Mouse (Mus musculus) mature B cell (primary cell): ENCODE measurements around the gene Cd248.

Experiments used
- in situ Hi-C: fragments of 300-500 bp; cut with MboI; formaldehyde crosslinking; loops from 2 replicates; pipeline ENCODE4 v1.14.3; 2019

Cd248 gene

DNA sequence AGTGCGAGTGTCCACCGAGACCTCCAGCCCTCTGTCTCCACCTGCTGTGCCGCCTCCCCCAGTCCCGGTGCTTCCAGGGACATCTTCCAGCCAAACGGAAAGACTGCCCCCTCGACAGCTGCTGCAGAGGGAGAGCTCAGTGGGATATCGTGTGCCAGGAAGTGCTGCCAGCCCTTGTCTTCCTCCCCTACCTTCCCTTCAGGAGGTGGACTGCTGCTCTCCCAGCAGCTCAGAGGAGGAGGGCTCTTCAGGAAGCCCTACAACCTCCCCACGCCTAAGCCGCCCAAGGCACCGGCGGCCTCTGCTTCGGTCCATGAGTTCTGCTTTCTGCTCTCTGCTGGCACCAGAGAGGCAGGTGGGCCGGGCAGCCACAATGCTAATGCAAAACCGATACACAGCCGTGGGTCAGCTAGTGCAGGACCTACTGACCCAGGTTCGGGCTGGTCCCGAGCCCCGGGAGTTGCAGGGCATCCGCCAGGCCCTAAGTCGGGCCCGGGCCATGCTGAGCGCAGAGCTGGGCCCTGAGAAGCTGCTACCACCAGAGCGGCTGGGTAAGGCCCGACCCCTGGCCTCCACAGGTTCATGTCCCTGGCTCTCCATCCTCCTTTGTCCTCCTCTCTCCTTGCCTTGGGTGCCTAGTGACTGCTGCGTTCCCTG, 15.6 kb upstream of the Cd248 start:
- in situ Hi-C loops, result no loop called here

DNA sequence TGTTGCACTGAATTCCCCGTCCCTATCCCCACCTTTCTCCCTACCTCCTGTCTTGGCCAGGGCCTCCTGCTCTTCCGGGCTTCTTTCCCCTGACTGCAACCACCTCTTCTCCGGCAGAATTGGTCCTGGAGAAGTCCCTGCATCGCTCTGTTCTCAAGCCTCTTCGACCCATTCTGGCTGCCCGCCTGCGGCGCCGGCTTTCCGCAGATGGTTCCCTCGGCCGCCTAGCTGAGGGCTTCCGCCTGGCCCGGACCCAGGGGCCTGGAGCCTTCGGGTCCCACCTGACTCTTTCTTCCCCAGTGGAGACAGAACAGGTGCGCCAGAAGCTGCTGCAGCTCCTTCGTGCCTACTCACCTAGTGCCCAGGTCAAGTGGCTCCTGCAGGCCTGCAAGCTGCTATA, 15.0 kb upstream of the Cd248 start:
- in situ Hi-C loops, result no loop called here

DNA sequence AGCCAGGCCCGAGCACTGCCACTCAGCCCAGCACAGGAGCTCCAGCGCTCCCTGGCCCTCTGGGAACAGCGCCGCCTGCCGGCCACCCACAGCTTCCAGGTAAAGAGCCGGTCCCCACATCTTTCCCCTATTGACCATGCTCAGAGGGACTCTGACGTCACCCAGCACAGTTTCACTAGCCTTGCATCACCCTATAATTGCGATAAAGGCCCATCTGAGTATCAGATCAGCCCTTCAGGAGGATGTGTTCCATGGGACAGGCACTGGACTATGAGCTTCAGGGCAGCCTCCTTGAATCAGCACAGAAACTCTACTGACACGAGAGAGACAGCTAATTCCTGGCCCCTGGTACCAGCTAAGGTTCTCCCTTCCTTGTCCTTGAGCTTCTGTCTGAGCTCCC, 14.0 kb upstream of the Cd248 start:
- in situ Hi-C loops, result no loop called here

DNA sequence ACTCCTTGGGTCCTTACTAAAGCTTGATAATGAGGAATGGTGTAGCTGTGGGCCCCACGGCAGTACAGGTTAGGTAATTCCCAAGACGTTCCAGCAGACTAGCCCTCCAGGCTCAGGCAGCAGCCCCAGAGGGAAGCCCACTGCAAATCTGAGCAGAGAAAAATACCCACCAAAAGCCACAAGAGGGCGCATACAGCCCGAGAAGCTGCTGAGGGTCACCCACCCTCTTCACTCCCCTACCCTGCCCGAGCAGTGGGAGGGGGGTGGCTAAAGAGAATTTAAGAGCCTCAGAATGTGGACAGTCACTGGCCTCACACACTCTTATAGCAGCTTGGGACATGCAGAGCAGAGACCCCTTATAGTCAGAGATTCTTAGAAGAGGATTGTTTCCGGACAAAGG, 11.6 kb upstream of the Cd248 start:
- in situ Hi-C loops, result no loop called here

DNA sequence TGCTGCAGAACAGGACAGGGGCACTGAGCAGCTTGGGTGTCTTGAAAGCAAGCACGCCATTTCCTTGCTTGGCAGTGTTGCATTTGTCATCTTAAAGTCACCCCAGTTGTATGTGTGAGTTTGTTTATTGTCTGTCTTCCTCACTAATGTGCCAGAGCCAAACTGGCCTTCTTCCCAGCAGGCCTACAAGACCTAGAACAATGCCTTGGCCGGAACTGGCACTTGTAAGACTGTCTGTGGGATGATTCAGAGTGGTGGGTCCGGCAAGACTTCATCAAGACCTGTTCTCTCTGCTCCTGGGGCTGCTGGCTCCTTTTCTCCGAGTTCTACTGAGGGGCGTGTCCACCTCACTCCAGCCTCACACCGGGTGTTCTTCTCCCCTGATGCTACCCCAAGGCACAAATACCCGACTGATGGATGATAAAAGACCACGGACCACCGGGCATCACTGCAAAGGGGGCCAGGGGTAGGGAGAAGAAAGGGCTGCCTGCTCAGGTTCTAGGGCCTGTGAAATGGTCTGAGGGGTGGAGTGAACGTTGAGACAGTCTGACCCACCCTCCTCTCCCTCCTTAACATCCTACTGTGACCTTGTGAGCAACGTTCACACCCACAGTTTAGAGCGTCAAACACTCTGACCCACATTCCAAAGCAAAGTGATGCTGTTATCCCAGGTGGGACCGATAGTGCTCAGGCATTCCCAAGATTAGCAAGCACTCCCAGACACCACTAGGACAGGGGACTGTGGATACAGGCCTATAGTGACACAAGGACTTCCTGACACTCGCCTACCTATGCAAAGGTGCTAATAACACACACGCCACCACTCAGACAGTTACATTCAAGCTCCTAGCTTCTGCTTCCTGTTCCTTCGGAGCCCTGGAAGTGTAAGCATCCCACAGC, 9.8 kb upstream of the Cd248 start:
- in situ Hi-C loops, result no loop called here

DNA sequence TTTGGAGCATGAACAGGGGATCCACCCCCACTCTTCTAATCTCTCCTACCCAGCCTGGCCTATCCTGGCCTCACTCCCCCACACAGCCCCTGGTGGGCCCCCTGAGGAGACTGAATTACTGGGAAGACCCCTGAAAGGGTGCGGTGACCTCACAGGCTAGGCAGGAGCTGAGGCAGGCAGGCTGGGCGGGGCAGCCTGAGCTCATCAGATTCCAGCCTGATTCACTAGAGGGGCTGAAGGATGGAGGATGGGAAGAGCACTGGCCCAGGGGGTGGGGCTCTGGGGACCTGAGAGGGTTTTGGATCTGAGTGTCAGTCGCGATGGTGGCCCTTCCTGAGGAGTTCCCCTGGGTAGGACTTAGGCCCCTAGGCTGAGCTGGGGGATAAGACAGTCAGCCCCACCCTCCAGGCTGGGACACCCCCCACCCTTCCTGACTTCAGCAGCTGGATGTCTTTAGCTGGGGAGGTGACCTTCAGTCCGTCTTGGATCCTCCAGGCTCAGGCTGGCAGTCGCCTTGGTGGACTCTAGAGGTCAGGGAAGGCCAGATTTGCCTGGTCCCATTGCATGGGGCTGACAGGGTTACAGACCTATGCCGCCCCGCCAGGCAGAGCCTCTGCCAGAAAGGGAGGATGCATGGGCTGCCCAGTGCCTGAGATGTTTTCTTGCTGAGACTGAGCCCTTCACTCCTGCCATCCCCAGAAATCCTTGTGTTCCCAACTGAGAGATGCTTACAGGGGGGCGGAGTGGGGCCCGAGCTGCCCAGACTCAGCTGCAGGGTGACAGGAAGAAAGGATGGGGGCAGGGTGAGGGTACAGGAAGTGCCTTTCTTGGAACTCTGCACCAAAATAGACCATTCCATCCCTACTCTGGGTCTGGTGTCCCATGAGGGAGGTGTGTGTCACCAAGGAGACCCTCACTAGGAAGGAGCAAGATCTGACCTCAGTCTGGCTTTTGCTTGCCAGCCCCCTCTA, 8.8 kb upstream of the Cd248 start:
- in situ Hi-C loops, result no loop called here

DNA sequence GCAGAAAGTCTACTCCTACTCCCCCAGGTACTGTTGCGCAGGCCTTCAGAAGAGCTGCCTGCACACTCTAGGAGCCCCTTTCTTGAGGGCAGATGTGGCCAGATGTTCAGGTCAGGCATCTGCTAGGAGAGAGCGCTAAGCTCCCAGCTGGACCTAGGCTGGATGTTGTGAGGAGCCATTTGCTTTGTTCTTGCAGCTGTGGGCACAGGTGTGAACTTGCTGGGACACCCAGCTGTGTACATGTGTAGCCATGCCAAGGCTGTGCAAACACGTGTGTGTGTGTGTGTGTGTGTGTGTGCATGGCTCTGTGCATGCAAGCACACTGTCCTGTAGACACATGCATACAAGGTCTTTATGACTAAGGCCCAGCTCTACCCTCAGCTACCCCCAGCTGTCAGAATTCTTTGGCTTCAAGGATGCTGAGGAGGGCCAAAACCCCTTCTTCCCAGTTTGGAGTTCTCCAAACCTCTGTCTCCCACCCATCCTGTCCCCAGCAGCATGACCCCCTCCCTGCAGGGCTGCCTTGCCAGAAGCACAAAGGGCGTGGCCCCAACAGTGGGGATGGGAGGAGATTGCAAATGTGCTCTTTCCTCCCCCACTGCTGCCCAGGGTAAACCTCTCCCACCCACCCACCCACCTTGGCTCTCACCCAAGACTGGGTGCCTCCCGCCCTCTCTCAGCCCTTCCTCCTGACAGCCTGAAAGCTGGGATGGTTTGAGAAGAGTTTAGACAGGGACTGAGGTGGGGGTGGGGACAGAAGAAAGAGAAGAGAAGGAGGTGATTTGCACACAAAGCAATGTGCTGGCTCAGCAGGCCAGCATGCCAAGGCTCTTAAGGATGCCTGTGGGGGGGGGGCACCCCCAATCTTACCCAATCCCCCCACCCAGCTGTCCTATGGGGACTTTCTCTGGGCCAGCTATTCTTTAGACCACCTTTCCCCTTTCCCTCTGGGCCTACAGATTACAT, 7.2 kb upstream of the Cd248 start:
- in situ Hi-C loops, result no loop called here

DNA sequence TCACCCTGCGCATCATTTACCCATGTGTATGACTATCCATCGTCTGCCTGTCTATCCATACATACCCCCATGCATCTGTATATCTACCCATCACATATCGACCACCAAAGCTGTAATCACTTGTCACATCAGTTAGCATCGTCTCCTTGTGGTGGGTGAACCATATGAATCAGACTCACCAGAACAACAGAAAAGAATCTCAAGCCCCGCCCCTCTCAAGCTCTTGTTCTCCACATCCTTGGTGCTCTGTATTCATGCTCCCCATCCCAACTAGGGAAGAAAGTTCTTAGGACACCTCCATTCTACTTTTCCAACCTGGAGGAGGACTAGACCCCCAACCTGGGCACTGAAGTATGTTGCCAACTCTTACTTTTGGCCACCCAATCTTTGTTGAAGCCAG, 5.8 kb upstream of the Cd248 start:
- in situ Hi-C loops, result no loop called here

DNA sequence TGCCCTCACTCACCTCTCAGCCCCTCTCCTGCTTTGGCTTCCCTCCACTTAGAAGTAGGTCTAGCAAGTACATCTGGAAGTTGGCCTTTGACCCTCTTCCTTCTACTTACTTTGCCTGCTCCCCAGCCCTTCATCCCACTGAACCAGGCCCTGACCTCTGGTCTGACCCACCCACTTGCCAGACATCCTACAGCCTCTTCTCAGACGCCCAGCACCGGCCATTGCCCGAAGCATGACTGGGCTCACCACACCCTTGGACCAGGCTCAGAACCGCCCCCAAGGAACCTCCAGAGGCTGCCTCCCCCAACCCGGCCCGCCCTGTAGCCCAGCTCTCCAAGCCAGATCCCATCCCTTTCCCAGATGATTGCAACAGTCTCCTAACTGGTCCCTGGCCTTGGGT, 5.4 kb upstream of the Cd248 start:
- in situ Hi-C loops, result no loop called here

DNA sequence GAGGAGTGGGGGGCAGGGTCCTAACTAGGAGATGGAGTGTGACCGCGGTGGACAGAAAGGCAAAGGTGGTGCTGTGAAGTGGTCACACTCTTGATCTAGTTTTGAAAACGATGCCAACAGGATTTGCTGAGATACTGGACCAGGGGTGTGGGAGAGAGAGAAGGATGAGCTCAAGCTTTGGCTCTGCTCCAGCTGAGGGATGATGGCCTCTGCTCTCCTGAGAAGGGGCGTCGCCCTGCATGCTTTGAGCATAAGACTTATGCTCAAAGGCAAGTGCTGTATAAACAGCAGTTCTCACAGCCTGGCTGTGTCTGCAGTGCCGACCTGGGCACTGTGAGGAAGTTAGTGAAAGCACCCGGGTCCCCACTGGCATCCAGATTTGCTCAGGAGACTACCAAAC, 2.8 kb upstream of the Cd248 start:
- in situ Hi-C loops, result no loop called here

DNA sequence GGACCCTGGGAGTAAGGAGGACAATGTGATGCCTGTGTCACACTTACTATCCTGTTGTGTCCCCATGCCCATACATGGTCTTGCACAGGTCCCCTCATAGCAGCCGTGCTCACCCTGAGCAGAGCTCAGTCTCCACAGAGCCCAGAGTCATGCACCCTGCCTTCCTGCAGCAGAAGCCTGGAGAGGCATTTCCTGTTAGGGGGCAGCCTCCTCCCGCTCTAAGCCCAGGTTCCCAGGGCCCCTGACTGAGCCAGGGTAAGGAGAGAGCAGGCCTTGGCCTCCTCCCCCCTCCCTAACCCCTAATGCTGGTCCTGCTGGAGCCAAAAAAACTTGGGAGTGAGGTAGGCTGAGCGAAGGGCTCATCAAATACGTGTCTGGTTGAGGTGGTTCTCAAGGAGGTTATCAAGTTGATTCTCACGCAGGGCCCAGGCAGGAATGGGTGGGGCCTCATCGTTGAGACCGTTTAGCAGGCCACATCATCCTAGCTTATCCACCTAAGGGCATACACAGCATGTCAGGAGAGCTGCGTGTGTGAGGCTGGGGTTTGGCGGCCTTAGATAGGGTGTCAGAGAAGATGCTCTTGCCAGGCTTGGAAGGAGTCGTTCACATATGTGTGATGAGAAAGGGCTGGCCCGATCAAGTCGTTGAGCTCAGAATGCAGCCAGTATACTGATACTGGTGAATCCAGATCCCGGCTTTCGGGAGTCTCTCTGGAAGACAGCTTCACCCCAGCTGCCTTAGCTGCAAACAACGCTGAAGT, 658 bp upstream of the Cd248 start:
- in situ Hi-C loops, result no loop called here

DNA sequence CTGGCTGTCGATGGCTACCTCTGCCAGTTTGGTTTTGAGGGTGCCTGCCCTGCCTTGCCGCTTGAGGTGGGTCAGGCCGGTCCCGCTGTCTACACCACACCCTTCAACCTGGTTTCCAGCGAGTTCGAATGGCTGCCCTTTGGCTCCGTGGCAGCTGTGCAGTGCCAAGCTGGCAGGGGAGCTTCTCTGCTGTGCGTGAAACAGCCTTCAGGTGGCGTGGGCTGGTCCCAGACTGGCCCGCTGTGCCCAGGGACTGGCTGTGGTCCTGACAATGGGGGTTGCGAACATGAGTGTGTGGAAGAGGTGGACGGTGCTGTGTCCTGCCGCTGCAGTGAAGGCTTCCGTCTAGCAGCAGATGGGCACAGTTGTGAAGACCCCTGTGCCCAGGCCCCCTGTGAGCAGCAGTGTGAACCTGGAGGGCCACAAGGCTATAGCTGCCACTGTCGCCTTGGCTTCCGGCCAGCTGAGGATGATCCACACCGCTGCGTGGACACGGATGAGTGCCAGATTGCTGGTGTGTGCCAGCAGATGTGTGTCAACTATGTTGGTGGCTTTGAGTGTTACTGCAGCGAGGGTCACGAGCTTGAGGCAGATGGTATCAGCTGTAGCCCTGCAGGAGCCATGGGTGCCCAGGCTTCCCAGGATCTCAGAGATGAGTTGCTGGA, 824 bp downstream of the Cd248 start:
- in situ Hi-C loops, result no loop called here

DNA sequence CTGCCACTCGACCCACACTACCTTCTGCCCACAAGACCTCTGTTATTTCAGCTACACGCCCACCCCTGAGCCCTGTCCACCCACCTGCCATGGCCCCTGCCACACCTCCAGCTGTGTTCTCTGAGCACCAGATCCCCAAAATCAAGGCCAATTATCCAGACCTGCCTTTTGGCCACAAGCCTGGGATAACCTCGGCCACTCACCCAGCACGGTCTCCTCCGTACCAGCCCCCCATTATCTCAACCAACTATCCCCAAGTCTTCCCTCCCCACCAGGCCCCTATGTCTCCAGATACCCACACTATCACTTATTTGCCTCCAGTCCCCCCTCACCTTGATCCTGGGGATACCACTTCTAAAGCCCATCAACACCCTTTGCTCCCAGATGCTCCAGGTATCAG, 1.6 kb downstream of the Cd248 start:
- in situ Hi-C loops, result no loop called here

DNA sequence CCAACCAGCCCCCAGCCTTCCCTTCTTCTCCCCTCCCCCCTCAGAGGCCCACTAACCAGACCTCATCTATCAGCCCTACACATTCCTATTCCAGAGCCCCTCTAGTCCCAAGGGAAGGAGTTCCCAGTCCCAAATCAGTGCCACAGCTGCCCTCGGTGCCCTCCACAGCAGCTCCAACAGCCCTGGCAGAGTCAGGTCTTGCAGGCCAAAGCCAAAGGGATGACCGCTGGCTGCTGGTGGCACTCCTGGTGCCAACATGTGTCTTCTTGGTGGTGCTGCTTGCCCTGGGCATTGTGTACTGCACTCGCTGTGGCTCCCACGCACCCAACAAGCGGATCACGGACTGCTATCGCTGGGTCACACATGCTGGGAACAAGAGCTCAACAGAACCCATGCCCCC, 2.1 kb downstream of the Cd248 start:
- in situ Hi-C loops, result no loop called here

DNA sequence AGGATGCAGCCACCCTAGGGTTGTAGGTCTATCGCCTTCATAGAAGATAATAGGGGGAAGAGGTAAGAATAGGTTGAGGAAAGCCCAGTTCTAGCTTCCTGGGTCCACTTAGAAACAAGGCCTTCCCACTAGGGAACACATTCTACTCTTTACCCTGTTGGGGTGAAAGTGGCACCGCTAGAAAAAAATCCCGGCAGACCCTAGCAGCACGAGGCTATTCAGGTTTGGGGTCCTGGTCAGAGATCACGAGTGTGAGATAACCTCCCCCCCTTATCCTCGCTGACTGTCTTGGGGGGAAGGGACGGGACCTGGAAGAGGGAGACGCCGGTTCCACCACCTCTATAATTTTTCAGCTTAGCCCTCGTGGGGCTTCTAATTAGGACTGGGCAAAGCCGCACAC, 3.2 kb downstream of the Cd248 start:
- in situ Hi-C loops, result no loop called here

DNA sequence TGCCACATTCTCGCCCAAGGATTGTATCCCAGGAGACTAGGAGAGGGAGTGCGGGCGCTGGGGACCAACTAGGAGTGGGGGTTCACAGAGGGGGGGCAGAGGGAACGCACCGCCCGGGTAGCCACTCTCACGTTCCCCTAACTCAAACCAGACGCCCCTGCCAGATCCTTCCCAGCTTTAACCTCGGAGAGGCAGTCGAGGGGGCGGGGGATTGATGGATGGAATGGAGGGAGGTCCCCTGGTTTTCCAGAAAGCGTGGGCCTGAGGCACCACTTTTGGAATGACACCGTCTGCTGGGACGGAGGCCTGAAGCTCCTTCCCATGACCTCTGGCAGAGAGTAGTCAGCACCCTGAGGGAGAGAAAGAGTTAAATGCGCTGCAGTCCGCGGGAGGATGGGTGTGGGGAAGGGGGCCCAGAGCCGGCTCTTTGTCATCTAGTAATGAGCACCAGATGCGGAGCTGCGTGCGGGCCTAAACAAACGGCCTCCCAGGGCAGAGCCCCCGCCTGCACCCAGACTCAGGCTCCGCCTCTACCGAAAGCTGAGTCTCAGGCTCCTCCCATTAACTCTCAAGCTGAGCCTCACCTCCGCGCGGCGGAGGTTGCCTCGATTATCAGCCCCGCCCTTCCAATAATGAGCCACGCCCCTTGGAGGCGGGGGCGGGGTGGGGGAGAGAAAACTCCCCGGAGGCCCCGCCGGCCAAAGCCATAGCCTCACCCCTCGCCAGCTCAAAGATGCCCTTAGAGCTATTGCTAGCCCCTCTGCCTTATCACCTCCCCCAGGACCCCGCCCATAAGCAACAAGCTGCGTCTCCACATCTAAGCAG, 3.9 kb downstream of the Cd248 start:
- in situ Hi-C loops, result no loop called here

DNA sequence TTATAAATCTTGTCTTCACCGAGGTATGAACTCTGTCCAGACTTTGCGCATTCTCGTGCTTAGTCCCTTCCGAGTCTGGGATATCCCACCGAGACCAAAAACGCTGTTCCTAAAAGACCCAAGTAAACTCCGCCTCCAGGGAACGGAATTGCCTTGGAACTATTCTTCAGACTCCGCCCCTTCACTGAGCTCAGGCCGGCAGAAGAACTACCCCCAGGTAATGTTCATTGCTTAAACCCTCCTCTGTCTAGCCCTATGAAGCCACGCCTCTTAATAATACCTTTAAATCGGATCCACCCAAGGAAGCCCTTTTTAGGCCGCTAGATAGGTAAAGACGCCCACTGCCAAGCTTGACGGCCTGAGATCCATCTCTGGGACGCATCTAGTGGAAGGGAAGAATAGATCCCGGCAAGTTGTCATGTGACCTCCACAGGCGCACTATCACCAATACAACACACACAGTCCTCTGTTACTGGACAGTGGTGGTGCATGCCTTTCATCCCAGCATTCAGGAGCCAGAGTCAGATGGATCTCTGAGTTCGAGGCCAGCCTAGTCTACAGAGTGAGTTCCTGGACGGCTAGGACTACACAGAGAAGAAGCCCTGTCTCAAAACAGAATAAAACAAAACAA, 4.6 kb downstream of the Cd248 start:
- in situ Hi-C loops, result no loop called here

DNA sequence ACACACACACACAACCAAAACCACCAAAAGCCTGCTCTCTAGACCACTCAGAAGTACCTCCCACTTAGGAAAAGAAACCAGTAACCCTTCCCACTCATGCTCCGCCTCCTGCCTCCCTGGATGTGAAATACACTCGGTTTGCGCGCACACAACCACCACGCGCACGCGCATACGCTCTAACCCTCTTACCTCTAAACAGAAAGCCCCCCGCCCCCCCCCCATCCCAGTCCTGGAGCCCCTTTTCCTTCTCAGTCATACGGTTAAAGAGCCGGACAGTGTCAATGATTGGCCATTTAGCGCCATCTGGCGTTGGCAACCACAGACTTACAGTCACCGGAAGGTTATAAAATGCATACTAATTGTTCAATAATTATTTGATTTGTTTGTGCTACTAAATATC, 5.2 kb downstream of the Cd248 start:
- in situ Hi-C loops, result no loop called here

DNA sequence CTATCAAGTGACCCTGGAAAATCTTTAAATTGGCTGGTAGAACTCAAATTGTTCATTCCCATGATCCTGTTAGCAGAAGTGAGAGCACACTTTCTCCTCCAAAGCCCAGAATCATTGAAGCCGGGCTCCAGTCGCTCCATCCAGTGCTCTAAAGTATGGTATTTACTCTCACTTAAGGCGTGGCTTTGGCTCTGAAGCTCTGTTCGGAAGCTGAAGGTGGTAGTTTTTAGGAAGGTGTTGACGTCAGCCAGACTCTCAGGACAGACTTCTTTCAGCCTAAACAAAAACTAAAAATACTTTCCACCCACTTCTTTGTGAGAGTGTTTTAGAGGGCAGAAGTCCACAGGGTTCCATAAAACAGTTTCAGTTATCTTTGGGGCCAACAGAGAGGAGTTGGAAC, 5.6 kb downstream of the Cd248 start:
- in situ Hi-C loops, result no loop called here
